Mouse (Mus musculus): ENCODE results near the gene Gm26661.

The Gm26661 gene

GRCm38 (mm10) chr14:7791532-7792159 lies at the start of gene Gm26661:
TSS of gene Gm26661 (plus strand) at chr14:7791587.
- peak; percentile 36 to 53 for DNase-seq (ENCODE audit: low spot score in 2 of 2)

- peak; percentile 48 to 71 for DNase-seq (ENCODE audit: low spot score in 2 of 2)
Observed at GRCm38 (mm10) chr14:7748944-7749763, 42.2 kb upstream of the Gm26661 start.

GRCm38 (mm10) chr14:7749764-7750089 lies 41.7 kb upstream of the Gm26661 start:
- peak in 1 of 2 experiments; percentile 34 for DNase-seq (ENCODE audit: low spot score in 2 of 2)

DNA sequence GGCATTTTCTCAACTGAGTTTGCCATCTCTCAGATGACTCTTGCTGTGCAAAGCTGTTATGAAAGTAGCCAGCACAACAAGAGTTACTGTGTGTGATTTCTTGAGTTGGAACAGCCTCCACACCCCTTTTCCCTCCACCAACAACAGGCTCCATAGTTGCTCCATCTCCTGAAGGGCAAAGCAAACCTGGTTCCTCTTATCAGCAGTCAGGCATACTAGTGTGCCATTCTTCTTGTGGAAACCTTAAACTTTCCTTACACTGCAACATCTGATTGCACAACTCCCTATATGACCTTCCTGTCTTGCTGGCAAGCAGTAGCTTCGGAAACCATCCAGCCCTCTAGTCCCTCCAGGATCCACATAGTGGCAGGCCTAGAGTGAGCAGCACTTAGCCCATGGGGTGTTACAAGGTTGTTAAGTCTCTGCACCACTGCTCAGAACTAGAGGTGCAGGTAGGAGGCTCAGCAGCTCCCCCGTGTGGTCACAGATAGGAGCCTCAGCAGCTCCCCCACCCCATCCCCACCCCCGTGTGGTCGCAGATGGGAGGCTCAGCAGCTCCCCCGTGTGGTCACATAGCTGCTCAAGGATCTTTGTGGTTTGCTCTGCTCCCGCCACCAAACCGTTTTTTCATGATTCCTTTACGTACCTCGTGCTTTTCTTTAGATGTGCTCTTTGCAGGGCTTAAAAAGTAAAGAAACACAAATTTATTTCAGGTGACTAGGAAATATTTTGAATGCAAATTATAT lies 25.6 kb upstream of the Gm26661 start:
- peak; percentile 67 to 82 for DNase-seq (ENCODE audit: low spot score in 2 of 2)

GRCm38 (mm10) chr14:7773714-7774389 lies 17.5 kb upstream of the Gm26661 start:
- DNase-seq (ENCODE audit: low spot score in 2 of 2), result peak; percentile 53 to 62

GRCm38 (mm10) chr14:7786073-7786472 lies 5.3 kb upstream of the Gm26661 start:
- no peak for DNase-seq (ENCODE audit: low spot score in 2 of 2)

DNA sequence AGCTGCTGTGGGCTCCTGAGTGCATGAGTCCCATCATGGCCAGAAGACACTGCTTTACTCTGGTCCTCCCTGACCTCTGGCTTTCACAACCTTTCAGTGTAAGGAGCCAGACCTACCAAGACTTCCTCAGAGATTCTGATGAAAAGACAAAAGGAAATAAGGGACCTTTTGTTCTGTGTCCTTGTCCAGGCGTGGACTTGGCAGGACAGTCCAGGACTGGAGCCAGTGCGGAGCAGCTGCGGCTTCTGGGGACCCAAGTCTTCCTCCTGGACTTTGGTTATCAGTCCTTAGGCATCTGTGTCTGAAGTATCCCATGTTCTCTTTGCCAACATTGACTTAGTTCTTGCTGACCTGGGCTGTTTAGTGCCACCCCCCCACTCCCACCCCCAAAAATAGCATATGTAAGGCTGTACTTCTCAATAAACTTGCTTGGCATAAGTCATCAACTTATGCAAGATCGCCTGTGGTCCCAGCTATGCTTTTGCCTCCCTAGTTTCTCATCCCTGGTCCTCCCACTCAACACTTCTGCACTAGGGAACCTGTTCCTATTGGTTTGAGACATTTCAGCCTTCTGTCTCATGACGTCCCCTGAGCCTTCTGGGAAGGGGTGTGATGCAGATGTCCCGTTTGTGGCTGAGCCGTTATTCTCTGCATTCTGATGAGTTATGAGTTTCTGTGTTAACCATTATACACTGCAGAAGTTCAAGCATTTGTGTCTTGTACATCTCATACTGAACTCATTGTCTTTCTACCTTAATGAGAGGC lies 1.9 kb upstream of the Gm26661 start:
- DNase-seq (ENCODE audit: low spot score in 2 of 2), result no peak

GRCm38 (mm10) chr14:7791061-7791531 lies 291 bp upstream of the Gm26661 start:
- no peak for DNase-seq (ENCODE audit: low spot score in 2 of 2)

DNA sequence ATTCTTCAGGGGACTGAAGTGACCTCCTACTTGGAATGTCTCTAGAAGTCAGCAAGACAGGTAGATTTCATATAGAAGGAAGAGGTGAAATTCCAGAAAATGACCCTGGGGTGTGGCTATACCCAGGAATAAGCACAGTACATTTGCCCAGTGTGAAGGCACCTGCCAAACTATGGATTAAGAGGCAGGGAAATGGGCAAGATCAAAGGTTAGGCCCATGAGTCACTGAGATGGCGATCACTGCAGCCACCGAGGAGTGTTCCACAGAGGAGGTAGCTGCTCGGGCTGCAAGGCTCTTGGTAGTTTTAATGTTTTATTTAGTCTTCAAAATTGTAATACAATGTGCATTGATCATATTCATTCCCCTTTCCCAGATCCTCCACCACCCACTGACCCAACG lies 4.6 kb downstream of the Gm26661 start:
- DNase-seq (ENCODE audit: low spot score in 2 of 2), result no peak

DNA sequence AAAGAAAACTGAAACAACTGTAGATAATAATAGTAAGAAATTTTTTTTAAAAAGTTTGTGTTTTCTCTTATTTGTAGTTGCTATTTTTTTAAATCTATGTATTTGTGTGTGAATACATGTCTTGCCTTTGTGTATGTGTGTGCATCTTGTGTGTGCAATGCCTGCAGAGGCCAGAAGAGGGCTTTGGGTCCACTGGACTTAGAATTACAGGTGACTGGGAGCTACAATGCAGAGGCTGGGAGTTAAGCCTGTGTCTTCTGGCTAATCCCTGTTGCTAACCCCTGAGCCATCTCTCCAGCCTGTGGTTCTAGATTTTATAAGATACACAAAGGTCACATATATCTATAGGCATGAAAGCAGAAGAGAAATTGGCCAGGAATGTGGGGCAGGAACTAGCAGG lies 9.2 kb downstream of the Gm26661 start:
- no peak for DNase-seq (ENCODE audit: low spot score in 2 of 2)

GRCm38 (mm10) chr14:7801831-7802230 lies 10.4 kb downstream of the Gm26661 start:
- peak in 1 of 2 experiments; percentile 60 for DNase-seq (ENCODE audit: low spot score in 2 of 2)

DNA sequence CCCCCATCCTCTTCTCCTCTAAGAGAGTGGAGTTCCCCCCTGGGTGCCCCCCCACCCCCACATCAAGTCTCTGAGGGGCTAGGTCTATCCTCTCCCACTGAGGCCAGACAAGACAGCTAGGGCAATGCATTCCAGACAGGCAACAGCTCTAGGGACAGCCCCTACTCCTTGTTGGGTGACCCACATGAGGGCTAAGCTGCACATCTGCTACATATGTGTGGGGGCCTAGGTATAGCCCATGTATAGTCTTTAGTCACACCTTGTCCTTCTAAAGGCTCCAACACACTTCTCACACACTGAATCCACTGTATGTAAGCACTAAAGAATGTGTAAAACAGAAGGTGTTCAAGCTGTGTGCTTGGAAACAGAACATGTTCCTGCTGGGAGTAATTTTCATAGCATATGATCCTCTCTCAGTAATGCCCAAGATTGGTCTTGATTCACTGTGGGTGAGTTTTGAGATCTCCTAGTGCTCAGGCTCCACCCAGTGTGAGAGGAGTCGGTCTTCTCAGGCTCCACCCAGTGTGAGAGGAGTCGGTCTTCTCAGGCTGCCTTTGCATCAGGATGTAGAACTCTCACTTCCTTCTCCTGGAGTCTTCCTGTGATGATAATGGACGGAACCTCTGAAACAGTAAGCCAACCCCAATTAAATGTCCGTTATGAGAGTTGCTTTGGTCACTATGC lies 12.6 kb downstream of the Gm26661 start:
- no peak for DNase-seq (ENCODE audit: low spot score in 2 of 2)

DNA sequence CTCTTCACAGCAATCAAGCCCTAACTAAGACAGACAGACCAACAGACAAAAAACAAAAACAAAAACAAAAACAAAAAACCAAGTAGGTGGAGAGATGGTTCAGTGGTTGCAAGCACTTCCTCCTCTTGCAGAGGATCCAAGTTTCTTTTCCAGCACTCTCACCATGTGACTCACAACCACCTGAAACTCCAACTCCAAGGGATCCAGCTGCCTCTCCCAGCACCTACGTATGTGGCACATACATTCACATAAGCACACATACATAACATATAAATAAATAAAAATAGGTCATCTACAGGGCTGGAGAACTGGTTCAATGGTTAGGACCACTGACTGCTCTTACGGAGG lies 13.1 kb downstream of the Gm26661 start:
- DNase-seq (ENCODE audit: low spot score in 2 of 2), result no peak

DNA sequence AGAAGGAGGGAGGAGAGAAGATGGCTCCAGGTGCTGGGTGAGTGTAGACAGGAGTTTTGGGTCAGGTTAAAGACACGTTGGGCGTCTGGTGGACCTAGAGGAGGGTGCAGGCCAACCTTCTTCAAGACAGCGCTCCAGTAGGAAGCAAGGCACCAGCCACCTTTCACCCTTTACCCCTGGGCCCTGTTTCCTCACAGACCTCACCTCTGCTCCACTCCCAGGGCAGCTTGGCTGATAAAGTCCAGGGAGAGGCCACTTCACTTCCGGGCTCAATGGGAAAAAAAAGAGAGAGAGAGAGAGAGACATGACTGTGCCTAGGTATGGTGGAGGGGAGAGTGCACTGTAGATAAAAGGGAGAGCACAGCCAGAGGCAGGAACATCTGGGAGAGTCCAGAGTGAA lies 16.3 kb downstream of the Gm26661 start:
- DNase-seq (ENCODE audit: low spot score in 2 of 2), result no peak

DNA sequence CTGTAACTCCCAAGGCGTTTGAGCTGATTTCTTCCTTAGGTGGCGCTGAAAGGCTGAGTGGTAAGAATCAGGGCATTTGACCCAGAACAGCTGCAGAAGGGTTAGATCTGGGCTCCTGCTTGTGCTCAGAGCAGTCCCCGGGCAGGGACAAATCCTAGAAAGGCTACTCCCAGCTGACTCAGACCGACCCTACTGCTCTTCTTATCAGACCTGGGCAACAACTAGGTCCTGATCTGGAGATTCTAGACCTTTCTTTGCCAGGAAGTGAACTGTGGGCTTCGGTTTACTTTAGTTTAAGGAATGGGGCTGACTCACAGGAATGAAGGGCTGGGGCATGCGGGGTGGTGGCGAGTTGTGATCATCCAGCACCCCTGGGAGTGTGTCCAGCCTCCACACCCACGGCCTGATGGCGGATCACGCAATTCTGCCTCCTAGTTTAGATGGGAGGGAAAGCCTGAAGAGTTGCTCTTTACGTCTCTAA lies 17.2 kb downstream of the Gm26661 start:
- DNase-seq (ENCODE audit: low spot score in 2 of 2), result no peak

- DNase-seq (ENCODE audit: low spot score in 2 of 2), result no peak
Observed at GRCm38 (mm10) chr14:7809043-7809955, 17.9 kb downstream of the Gm26661 start.

DNA sequence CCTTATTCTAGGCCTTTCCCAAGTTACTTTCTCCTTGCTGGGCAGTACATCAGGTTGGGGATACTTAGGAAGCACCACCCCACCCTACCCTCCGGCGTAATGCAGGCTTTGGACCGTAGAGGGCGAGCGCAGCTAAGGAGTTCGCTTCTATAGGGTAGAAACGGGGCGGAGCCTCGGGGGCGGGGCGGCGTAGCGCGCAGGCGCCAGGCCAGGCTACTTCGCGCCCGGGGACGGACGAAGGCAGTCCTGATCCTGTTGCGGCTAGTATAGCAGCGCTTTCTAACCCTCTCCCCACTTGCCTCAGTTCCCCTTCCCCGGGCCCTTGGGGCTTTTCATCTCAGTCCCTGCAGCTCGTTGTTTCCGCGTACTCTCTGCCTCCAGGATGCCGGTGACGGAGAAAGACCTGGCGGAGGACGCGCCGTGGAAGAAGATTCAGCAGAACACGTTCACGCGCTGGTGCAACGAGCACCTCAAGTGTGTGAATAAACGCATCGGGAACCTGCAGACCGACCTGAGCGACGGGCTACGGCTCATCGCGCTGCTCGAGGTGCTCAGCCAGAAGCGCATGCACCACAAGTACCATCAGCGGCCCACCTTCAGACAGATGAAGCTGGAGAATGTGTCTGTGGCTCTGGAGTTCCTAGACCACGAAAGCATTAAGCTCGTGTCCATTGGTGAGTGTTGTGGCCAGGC lies 26.5 kb downstream of the Gm26661 start, which contains the start of gene Flnb:
Gene Flnb (plus strand): TSS at position 188 of the 693 bp plus-strand sequence.
- DNase-seq (ENCODE audit: low spot score in 2 of 2), result peak; percentile 94 to 97

GRCm38 (mm10) chr14:7818463-7819121 lies 27.2 kb downstream of the Gm26661 start:
- DNase-seq (ENCODE audit: low spot score in 2 of 2), result peak in 1 of 2 experiments; percentile 31

Data from right cerebral cortex, postnatal 10 days (tissue).